In genomic region chr14:12406588-12406987, GRCm38 (mm10) we compare ENCODE assay signal across 17 mouse cellular contexts. TPM values are rescaled to one million over a fixed set of nuclear protein-coding genes. Genes with fewer than 3 reads are reported as not detected.
DNase-seq lines count a peak whose midpoint lies in the region; ATAC-seq and TF ChIP-seq lines count a peak whose summit lies in the region.
"Had no signal": no experiment of that assay in that cellular context is flagged by ENCODE, and none has a peak within 500 bp of the region (broad histone marks: within the 10 kb centered on the region; RNA-seq: fewer than 3 reads in every experiment).

No protein-coding gene starts in this region.

- no peaks in the 10 kb centered on the region for H3K36me3 ChIP-seq in kidney, adult 2 months (ENCODE audit: control insufficient read depth, insufficient read depth, low read length)
- H3K36me3 ChIP-seq in kidney, embryonic 14.5 days (ENCODE audit: control insufficient read depth, insufficient read depth, low read length): no peaks in the 10 kb centered on the region
- H3K36me3 ChIP-seq in midbrain, postnatal 0 days (ENCODE audit: insufficient read depth, low read length): peaks cover 10% of the 10 kb centered on the region; the same call in 1 of the 2 replicates
- peaks cover 14% of the 10 kb centered on the region for H3K36me3 ChIP-seq in midbrain, embryonic 13.5 days
- H3K36me3 ChIP-seq: heart, embryonic 10.5 days had no signal

- no peak overlapping the region for H3K9ac ChIP-seq in kidney, embryonic 14.5 days (ENCODE audit: low read depth, low read length)
- H3K9ac ChIP-seq in midbrain, postnatal 0 days (replicated peaks; ENCODE audit: low read length, poor library complexity, severe bottlenecking): no peak overlapping the region
- H3K9ac ChIP-seq in midbrain, embryonic 13.5 days (replicated peaks): no peak overlapping the region

- H3K27me3 ChIP-seq in kidney, adult 2 months (replicated peaks; ENCODE audit: control insufficient read depth, insufficient read depth, low read length): 0 out of 2 replicates have a peak, but pooled peaks cover 1% of the 10 kb centered on the region
- no peaks in the 10 kb centered on the region for H3K27me3 ChIP-seq in kidney, embryonic 14.5 days (ENCODE audit: control insufficient read depth, insufficient read depth, low read length)
- peaks cover 8% of the 10 kb centered on the region; the same call in 1 of the 2 replicates for H3K27me3 ChIP-seq in midbrain, postnatal 0 days (ENCODE audit: insufficient read depth, low read length)
- peaks cover 66% of the 10 kb centered on the region for H3K27me3 ChIP-seq in midbrain, embryonic 13.5 days
- H3K27me3 ChIP-seq: CH12.LX had no signal

- WGBS in kidney, adult 2 months: 71% methylated on average over 10 of the region's 10 CpGs
- WGBS in kidney, embryonic 14.5 days: 85% methylated on average over 10 of the region's 10 CpGs
- 64% methylated on average over 10 of the region's 10 CpGs for WGBS in midbrain, postnatal 0 days
- 55% methylated on average over 10 of the region's 10 CpGs for WGBS in midbrain, embryonic 13.5 days

- no peak for ATAC-seq in kidney, embryonic 14.5 days (ENCODE audit: low FRiP score, low TSS enrichment)
- no peak for ATAC-seq in midbrain, postnatal 0 days (ENCODE audit: low FRiP score)
- no peak for ATAC-seq in midbrain, embryonic 13.5 days
- no peak for ATAC-seq in erythroid progenitor cell, adult 5-6 weeks (replicated peaks; ENCODE audit: low FRiP score, poor library complexity, severe bottlenecking)
- ATAC-seq: Patski had no signal

- TF ChIP-seq CTCF in kidney, adult 2 months (conservative IDR thresholded peaks at IDR 0.05; ENCODE audit: insufficient read depth, insufficient read length, low read depth, low read length): no peak
- no peak for TF ChIP-seq CTCF in midbrain, postnatal 0 days (IDR thresholded peaks at IDR 0.05)

- no peaks in the 10 kb centered on the region for H3K4me1 ChIP-seq in kidney, adult 2 months (ENCODE audit: control insufficient read depth, insufficient read depth, low read length)
- no peaks in the 10 kb centered on the region for H3K4me1 ChIP-seq in kidney, embryonic 14.5 days (ENCODE audit: control insufficient read depth, insufficient read depth, low read length)
- H3K4me1 ChIP-seq in midbrain, postnatal 0 days (ENCODE audit: insufficient read depth, low read length): no peaks in the 10 kb centered on the region
- peaks cover 3% of the 10 kb centered on the region; the same call in 1 of the 2 replicates for H3K4me1 ChIP-seq in midbrain, embryonic 13.5 days (replicated peaks)
- H3K4me1 ChIP-seq: heart, embryonic 10.5 days had no signal

- H3K4me3 ChIP-seq in kidney, adult 2 months (ENCODE audit: insufficient read depth, low read depth, low read length): no peak overlapping the region
- H3K4me3 ChIP-seq in kidney, embryonic 14.5 days (ENCODE audit: low read length): no peak overlapping the region
- no peak overlapping the region for H3K4me3 ChIP-seq in midbrain, postnatal 0 days (ENCODE audit: low read depth, low read length)
- no peak overlapping the region for H3K4me3 ChIP-seq in midbrain, embryonic 13.5 days (replicated peaks)
- H3K4me3 ChIP-seq: heart, embryonic 10.5 days had no signal

- H3K4me2 ChIP-seq in kidney, embryonic 14.5 days (replicated peaks; ENCODE audit: low read depth, low read length): no peak overlapping the region
- no peak overlapping the region for H3K4me2 ChIP-seq in midbrain, postnatal 0 days (ENCODE audit: low read depth, low read length, poor library complexity, severe bottlenecking)
- no peak overlapping the region for H3K4me2 ChIP-seq in midbrain, embryonic 13.5 days (replicated peaks)

- no peak overlapping the region for H3K27ac ChIP-seq in kidney, adult 2 months (ENCODE audit: insufficient read depth, low read depth, low read length)
- no peak overlapping the region for H3K27ac ChIP-seq in kidney, embryonic 14.5 days (ENCODE audit: low read depth, low read length)
- no peak overlapping the region for H3K27ac ChIP-seq in midbrain, postnatal 0 days (ENCODE audit: low read depth, low read length)
- no peak overlapping the region for H3K27ac ChIP-seq in midbrain, embryonic 13.5 days
- H3K27ac ChIP-seq: heart, embryonic 10.5 days had no signal

- H3K9me3 ChIP-seq in kidney, embryonic 14.5 days (ENCODE audit: control insufficient read depth, low read length): no peaks in the 10 kb centered on the region
- H3K9me3 ChIP-seq in midbrain, postnatal 0 days (ENCODE audit: low read length): no peaks in the 10 kb centered on the region
- H3K9me3 ChIP-seq in midbrain, embryonic 13.5 days: no peaks in the 10 kb centered on the region
- H3K9me3 ChIP-seq: heart, embryonic 10.5 days had no signal

- no peak for TF ChIP-seq POLR2A in kidney, adult 2 months (IDR thresholded peaks at IDR 0.05; ENCODE audit: low read depth, low read length)

- peak; percentile 23 for DNase-seq in kidney, adult 2 months
- DNase-seq in midbrain, postnatal 0 days (ENCODE audit: low spot score): peak; percentile 48
- DNase-seq in cerebellum, adult 18-20 months: peak; percentile 60 to 65
- peak; percentile 36 for DNase-seq in retina, postnatal 7 days (ENCODE audit: low read depth, low spot score)
- DNase-seq: heart, postnatal 36 days; kidney, adult 18-20 months; layer of hippocampus, adult 9-11 months had no signal

RNA-seq across cellular contexts. Expression of gene Fezf2, which starts 58.6 kb away (rescaled TPM):
- not detected in 2 replicates for polyA plus RNA-seq in kidney, adult 2 months (2012; rRNA removed)
- not detected in 2 replicates for polyA plus RNA-seq in kidney, embryonic 14.5 days (2014; fragmentation: Nextera tagmentation; extraction: Ambion mirVana)
- total RNA-seq in midbrain, postnatal 0 days (2014; rRNA removed): 0.19 and 0.93 TPM in 2 replicates
- 0.70 and 1.7 TPM in 2 replicates for polyA plus RNA-seq in midbrain, postnatal 0 days (2015; fragmentation: Nextera tagmentation; extraction: Ambion mirVana)
- polyA plus RNA-seq in midbrain, embryonic 13.5 days (2015; fragmentation: Nextera tagmentation; extraction: Ambion mirVana): 6.9 and 8.1 TPM in 2 replicates
- total RNA-seq in erythroid progenitor cell, adult 5-6 weeks (2015; ENCODE audit: low replicate concordance): not detected in 2 replicates
- not detected in 2 replicates for total RNA-seq in erythroid progenitor cell, adult 5-6 weeks (2017; ENCODE audit: low replicate concordance)
- total RNA-seq: CH12.LX; gastrocnemius, adult 8-10 months; heart, postnatal 36 days; megakaryocyte progenitor cell, adult 5-6 weeks had no signal
- polyA plus RNA-seq: heart, embryonic 10.5 days; limb, embryonic 11.5 days; liver, embryonic 16.5 days; Patski had no signal
